Mouse (Mus musculus): ENCODE measurements around the gene Spin2c. TPM values are rescaled to one million over a fixed set of nuclear protein-coding genes. Genes with fewer than 3 reads are reported as not detected.
A peak's percentile ranks its signal among the peaks of the same experiment; 100 is the strongest.

Spin2c gene
- 9.0 and 9.2 TPM in 2 replicates for polyA plus RNA-seq (2012; rRNA removed)

- peak; percentile 23 for DNase-seq (ENCODE audit: low spot score)
Observed at GRCm38 (mm10) chrX:153831951-153832561, at the start of gene Spin2c. TSS of gene Spin2c (plus strand) at chrX:153832225.

GRCm38 (mm10) chrX:153832606-153833005 lies 581 bp downstream of the Spin2c start:
- DNase-seq (ENCODE audit: low spot score): no peak

Other genes starting within 250 kb of the Spin2c start
- 9.7 and 11.4 TPM in 2 replicates for gene Kctd12b, start 135.8 kb upstream of the Spin2c start, polyA plus RNA-seq (2012; rRNA removed)
- 74.3 and 85.3 TPM in 2 replicates for gene Nbdy, start 108.6 kb upstream of the Spin2c start, polyA plus RNA-seq (2012; rRNA removed)
- not detected in 2 replicates for gene Samt1, start 180.4 kb downstream of the Spin2c start, polyA plus RNA-seq (2012; rRNA removed)
- gene 4921511M17Rik, start 201.6 kb downstream of the Spin2c start, polyA plus RNA-seq (2012; rRNA removed): not detected in 2 replicates
- not detected in 2 replicates for gene Gm10057, start 222.8 kb downstream of the Spin2c start, polyA plus RNA-seq (2012; rRNA removed)

All from urinary bladder, adult 2 months (tissue).